Mouse (Mus musculus) heart, adult 2 months (tissue): Measurements from ENCODE around the gene Stat6.
"Not testable (repeated sequence)": the region's sequence is repeated elsewhere in the genome, so short reads cannot be mapped to it uniquely, and the experiment has no call there.

Source experiments
- CTCF ChIP-seq: fragments of 200-600 bp; IDR thresholded peaks from 2 replicates; pipeline ENCODE4 v1.8.1; 2022; ENCODE audit warnings: antibody characterized with exemption, mild to moderate bottlenecking, moderate library complexity
- EP300 ChIP-seq: fragments of 200-500 bp; IDR thresholded peaks from 2 replicates; pipeline ENCODE4 v1.6.1; 2011; ENCODE audit warnings: low read depth, low read length, control low read depth; ENCODE audit not compliant: insufficient read depth
- POLR2A ChIP-seq: fragments of 200-500 bp; IDR thresholded peaks from 2 replicates; pipeline ENCODE4 v1.6.1; 2011; ENCODE audit warnings: mild to moderate bottlenecking, low read depth, low read length, control low read depth; ENCODE audit not compliant: insufficient read depth

GRCm38 (mm10) chr10:127657617-127658016 lies 14.8 kb downstream of the Stat6 start:
- TF ChIP-seq POLR2A, CTCF, EP300: not testable (repeated sequence)
